47 mouse cellular contexts compared by ENCODE assay signal in the genomic region with DNA sequence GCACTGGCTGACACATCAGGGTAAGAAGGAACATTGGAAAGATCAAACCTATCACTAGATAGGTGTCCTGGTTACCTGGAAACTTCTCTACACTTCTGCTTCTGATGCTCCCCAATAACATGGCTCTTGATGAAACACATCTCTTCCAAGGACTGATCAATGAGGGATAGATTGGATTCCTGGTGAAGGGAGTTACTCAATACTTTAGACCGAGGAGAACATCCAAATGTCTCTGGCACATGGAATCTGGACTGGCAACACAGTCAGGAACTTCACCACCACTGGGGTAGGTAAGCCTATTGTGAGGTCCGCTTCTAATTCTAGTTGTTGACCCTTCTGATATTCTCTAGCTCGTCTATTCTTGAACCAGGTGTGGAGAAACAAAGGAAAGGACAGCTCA. TPM values are rescaled to one million over a fixed set of nuclear protein-coding genes. Genes with fewer than 3 reads are reported as not detected.
"Had no signal": no experiment of that assay in that cellular context is flagged by ENCODE, and none has a peak within 500 bp of the region (broad histone marks: within the 10 kb centered on the region; RNA-seq: fewer than 3 reads in every experiment).

No protein-coding gene starts in this region.

- H3K4me3 ChIP-seq: left cerebral cortex, adult 2 months; limb, embryonic 10.5 days; limb, embryonic 12.5 days; limb, embryonic 13.5 days; limb, embryonic 15.5 days; liver, embryonic 13.5 days; liver, embryonic 15.5 days; lung, embryonic 15.5 days; megakaryocyte, embryonic 14.5 days; midbrain, embryonic 10.5 days; midbrain, embryonic 12.5 days; midbrain, embryonic 13.5 days; midbrain, embryonic 15.5 days; myocyte; neural tube, embryonic 12.5 days had no signal

- H3K4me2 ChIP-seq: limb, embryonic 12.5 days; limb, embryonic 13.5 days; limb, embryonic 15.5 days; liver, embryonic 11.5 days; liver, embryonic 13.5 days; liver, embryonic 15.5 days; lung, embryonic 14.5 days; lung, embryonic 15.5 days; midbrain, embryonic 11.5 days; midbrain, embryonic 12.5 days; midbrain, embryonic 13.5 days; midbrain, embryonic 15.5 days; neural tube, embryonic 12.5 days had no signal

- DNase-seq: left cerebral cortex, postnatal 4 days; liver; liver, embryonic 13.5 days; liver, postnatal 0 days; lung, adult 18-20 months; lung, adult 2 months; lung, embryonic 14.5 days; lung, postnatal 10 days; lung, postnatal 14 days; lung, postnatal 36 days; lung, postnatal 4 days; midbrain, embryonic 14.5 days had no signal

- ATAC-seq: liver, postnatal 0 days; lung, postnatal 0 days; midbrain, embryonic 13.5 days; midbrain, embryonic 15.5 days; midbrain, embryonic 16.5 days had no signal

- H3K27ac ChIP-seq: left cerebral cortex, adult 2 months; limb, embryonic 10.5 days; limb, embryonic 12.5 days; limb, embryonic 13.5 days; limb, embryonic 15.5 days; liver, embryonic 13.5 days; liver, embryonic 14.5 days; liver, embryonic 15.5 days; lung, embryonic 15.5 days; macrophage; midbrain, embryonic 10.5 days; midbrain, embryonic 12.5 days; midbrain, embryonic 13.5 days; midbrain, embryonic 15.5 days; neural tube, embryonic 12.5 days had no signal

- H3K9ac ChIP-seq: limb, embryonic 12.5 days; limb, embryonic 13.5 days; limb, embryonic 15.5 days; liver, embryonic 13.5 days; liver, embryonic 14.5 days; liver, embryonic 15.5 days; liver, postnatal 0 days; lung, embryonic 14.5 days; lung, embryonic 15.5 days; midbrain, embryonic 12.5 days; midbrain, embryonic 13.5 days; midbrain, embryonic 15.5 days; neural tube, embryonic 12.5 days had no signal

- H3K4me1 ChIP-seq: limb, embryonic 10.5 days; limb, embryonic 12.5 days; limb, embryonic 13.5 days; limb, embryonic 15.5 days; liver, embryonic 13.5 days; liver, embryonic 15.5 days; lung, embryonic 15.5 days; megakaryocyte, embryonic 14.5 days; midbrain, embryonic 10.5 days; midbrain, embryonic 12.5 days; midbrain, embryonic 13.5 days; midbrain, embryonic 15.5 days; neural tube, embryonic 12.5 days had no signal

- H3K36me3 ChIP-seq: limb, embryonic 10.5 days; limb, embryonic 12.5 days; limb, embryonic 13.5 days; limb, embryonic 15.5 days; liver, embryonic 13.5 days; liver, embryonic 15.5 days; lung, embryonic 15.5 days; midbrain, embryonic 10.5 days; midbrain, embryonic 12.5 days; midbrain, embryonic 13.5 days; midbrain, embryonic 15.5 days; neural tube, embryonic 12.5 days had no signal

- H3K9me3 ChIP-seq: liver, embryonic 15.5 days had no signal

- H3K27me3 ChIP-seq: limb, embryonic 12.5 days; limb, embryonic 13.5 days; limb, embryonic 15.5 days; liver, embryonic 13.5 days; liver, embryonic 15.5 days; lung, embryonic 15.5 days; megakaryocyte, embryonic 14.5 days; midbrain, embryonic 12.5 days; midbrain, embryonic 13.5 days; midbrain, embryonic 15.5 days; neural tube, embryonic 12.5 days had no signal

RNA-seq across cellular contexts. Expression of gene Sult2a7, which starts 24.3 kb away (rescaled TPM):
- total RNA-seq: left cerebral cortex, adult 2 months; left cerebral cortex, adult 8-10 months; left cerebral cortex, postnatal 10 days; left cerebral cortex, postnatal 14 days; left cerebral cortex, postnatal 25 days; left cerebral cortex, postnatal 36 days; left cerebral cortex, postnatal 4 days; megakaryocyte progenitor cell, adult 5-6 weeks; megakaryocyte, adult 5-6 weeks; megakaryocyte-erythroid progenitor cell, adult 5-6 weeks; midbrain, postnatal 0 days; monocyte, adult 5-6 weeks had no signal
- polyA plus RNA-seq: limb, embryonic 10.5 days; limb, embryonic 11.5 days; limb, embryonic 12.5 days; limb, embryonic 13.5 days; limb, embryonic 14.5 days; limb, embryonic 15.5 days; liver, embryonic 11.5 days; liver, embryonic 13.5 days; liver, embryonic 14.5 days; liver, embryonic 15.5 days; liver, embryonic 16.5 days; liver, postnatal 0 days; lung, adult 2 months; lung, embryonic 14.5 days; lung, embryonic 15.5 days; lung, embryonic 16.5 days; lung, postnatal 0 days; macrophage; midbrain, embryonic 10.5 days; midbrain, embryonic 11.5 days; midbrain, embryonic 12.5 days; midbrain, embryonic 13.5 days; midbrain, embryonic 14.5 days; midbrain, embryonic 15.5 days; midbrain, embryonic 16.5 days; midbrain, postnatal 0 days; myocyte; neural tube, embryonic 11.5 days; neural tube, embryonic 12.5 days had no signal

RNA-seq across cellular contexts. Expression of gene Vmn1r90, which starts 45.0 kb away (rescaled TPM):
- total RNA-seq: left cerebral cortex, postnatal 10 days; megakaryocyte progenitor cell, adult 5-6 weeks; megakaryocyte, adult 5-6 weeks; megakaryocyte-erythroid progenitor cell, adult 5-6 weeks; monocyte, adult 5-6 weeks had no signal
- polyA plus RNA-seq: liver, embryonic 15.5 days; macrophage; myocyte had no signal
